Mouse (Mus musculus): ENCODE measurements around the gene Sag. TPM values are rescaled to one million over a fixed set of nuclear protein-coding genes. Genes with fewer than 3 reads are reported as not detected.
A peak's percentile ranks its signal among the peaks of the same experiment; 100 is the strongest.

Gene Sag
- 1 to 10 TPM; 3.1 to 3.4 TPM for total RNA-seq (2021)

DNA sequence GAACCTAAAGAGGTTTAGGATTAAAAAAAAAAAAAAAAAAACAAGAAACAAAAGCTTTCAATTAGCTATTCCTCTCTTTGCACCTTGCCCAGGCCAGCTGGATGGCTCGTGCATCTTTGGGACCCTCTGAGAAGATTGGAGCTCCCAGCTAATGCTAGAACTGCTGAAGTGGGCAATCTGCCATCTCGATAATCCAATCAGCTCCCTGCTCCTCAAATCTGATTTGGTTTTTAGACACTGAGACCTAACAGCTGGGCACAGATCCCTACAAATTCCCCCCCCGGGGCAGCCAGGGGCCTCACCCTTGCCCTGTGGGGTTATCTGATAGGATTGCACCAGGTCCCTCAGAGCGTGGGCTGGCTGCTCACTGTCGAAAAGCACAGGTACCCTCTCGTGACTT lies at the start of gene Sag:
Gene Sag (plus strand): TSS at position 105 of the 400 bp plus-strand sequence.
- no peak for DNase-seq (ENCODE audit: low spot score in 2 of 2)
- intact Hi-C loops (cut with DNase I) = no loop called here

DNA sequence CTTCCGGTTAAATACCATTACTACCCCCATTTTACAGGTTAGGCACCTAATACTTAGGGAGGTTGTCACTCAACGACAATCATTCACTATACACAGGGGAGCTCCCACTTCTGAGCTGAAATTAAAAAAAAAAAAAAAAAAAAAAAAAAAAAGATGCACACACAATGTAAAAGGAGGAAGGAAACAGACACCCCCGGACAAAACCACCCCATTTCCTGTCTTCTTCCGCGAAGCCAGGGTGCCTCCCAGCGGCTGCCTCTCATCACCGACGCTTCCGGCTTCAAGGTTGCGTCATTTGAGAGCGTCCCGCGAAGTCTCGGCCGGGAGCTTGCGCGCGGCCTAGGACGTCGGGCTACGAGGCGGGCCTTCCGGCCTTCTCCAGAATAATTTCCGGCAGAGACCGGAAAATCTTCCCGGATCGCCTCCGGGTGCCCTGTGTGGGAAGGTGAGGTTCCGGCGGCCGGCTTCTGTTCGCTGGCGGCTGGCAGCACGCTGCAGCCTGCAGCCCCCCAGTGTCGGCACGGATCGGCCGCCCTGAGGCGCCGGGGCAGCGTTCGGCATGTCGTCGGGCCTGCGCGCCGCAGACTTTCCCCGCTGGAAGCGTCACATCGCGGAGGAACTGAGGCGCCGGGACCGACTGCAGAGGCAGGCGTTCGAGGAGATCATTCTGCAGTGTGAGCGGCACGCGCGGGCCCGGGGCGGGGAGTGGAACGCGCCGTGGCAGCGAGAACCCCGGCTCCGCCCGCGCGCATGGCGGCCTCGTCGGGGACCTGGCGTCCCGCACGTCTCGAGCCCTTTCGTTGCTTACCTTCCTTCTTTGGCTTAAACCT lies 47.6 kb upstream of the Sag start, which contains the start of gene Atg16l1:
Gene Atg16l1 (plus strand): TSS at position 230 of the 830 bp plus-strand sequence.
- intact Hi-C loops (cut with DNase I) = loop anchor here (1.0 to 10.0 kb wide), 3 partner anchors 289 to 541 kb away; partner anchors contain the start of gene Eif4e2
- peak; percentile 96 to 98 for DNase-seq (ENCODE audit: low spot score in 2 of 2)

DNA sequence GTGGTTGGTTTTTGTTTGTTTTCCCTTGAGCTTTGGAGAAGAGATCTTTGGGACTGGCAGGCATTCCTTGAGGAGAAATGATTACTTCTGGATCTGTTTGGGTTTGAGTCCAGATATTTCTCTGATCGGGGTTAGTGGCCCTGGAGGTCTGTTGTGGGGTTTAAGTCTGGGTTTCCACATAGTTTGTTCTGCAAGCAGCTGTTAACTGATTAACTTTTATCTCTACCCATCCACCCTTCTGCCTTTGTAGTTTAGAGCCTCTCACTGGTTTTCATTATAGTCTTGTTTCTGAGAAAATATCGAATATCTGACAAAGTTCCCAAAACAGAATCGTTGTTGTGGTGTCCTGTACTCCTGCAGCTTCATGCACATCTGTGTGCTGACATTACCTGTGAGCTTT lies 39.7 kb upstream of the Sag start:
- DNase-seq (ENCODE audit: low spot score in 2 of 2) = no peak
- intact Hi-C loops (cut with DNase I) = loop anchor here (5.0 kb wide), 1 partner anchor 158 kb away; no protein-coding TSS in a partner anchor

DNA sequence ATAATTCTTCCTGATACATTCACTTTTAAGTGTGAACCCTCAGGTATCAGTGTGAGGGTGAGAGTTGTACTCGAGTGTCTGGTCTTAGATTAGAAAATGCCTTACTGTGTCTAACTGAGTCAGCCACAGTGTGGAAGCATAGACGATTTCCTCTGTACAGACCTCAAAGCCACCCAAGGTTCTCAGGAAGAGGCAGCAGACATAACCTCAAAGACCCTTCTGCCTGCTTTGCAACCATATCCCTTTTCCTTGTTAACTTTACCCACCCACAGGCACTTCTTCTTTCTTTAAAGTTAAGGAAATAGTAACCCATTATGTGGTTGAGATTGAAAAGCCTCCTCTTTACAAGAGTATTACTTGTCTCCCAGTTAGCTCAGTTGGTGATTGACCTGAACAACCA lies 37.7 kb upstream of the Sag start:
- DNase-seq (ENCODE audit: low spot score in 2 of 2) = no peak
- intact Hi-C loops (cut with DNase I) = no loop called here

GRCm38 (mm10) chr1:87766233-87766632 lies 37.2 kb upstream of the Sag start:
- intact Hi-C loops (cut with DNase I) = no loop called here

GRCm38 (mm10) chr1:87769263-87769662 lies 34.2 kb upstream of the Sag start:
- intact Hi-C loops (cut with DNase I) = no loop called here
- DNase-seq (ENCODE audit: low spot score in 2 of 2) = no peak

More at GRCm38 (mm10) chr1:87766233-87766632, 37.2 kb upstream of the Sag start:
- DNase-seq (ENCODE audit: low spot score in 2 of 2) = no peak

- intact Hi-C loops (cut with DNase I) = no loop called here
- no peak for DNase-seq (ENCODE audit: low spot score in 2 of 2)
These were observed 33.0 kb upstream of the Sag start for GRCm38 (mm10) chr1:87770486-87770885.

GRCm38 (mm10) chr1:87771724-87772123 lies 31.8 kb upstream of the Sag start:
- intact Hi-C loops (cut with DNase I) = no loop called here
- DNase-seq (ENCODE audit: low spot score in 2 of 2) = no peak

GRCm38 (mm10) chr1:87773336-87773735 lies 30.1 kb upstream of the Sag start:
- intact Hi-C loops (cut with DNase I) = no loop called here

GRCm38 (mm10) chr1:87774845-87775244 lies 28.6 kb upstream of the Sag start:
- no peak for DNase-seq (ENCODE audit: low spot score in 2 of 2)
- intact Hi-C loops (cut with DNase I) = no loop called here

More at GRCm38 (mm10) chr1:87773336-87773735, 30.1 kb upstream of the Sag start:
- no peak for DNase-seq (ENCODE audit: low spot score in 2 of 2)

DNA sequence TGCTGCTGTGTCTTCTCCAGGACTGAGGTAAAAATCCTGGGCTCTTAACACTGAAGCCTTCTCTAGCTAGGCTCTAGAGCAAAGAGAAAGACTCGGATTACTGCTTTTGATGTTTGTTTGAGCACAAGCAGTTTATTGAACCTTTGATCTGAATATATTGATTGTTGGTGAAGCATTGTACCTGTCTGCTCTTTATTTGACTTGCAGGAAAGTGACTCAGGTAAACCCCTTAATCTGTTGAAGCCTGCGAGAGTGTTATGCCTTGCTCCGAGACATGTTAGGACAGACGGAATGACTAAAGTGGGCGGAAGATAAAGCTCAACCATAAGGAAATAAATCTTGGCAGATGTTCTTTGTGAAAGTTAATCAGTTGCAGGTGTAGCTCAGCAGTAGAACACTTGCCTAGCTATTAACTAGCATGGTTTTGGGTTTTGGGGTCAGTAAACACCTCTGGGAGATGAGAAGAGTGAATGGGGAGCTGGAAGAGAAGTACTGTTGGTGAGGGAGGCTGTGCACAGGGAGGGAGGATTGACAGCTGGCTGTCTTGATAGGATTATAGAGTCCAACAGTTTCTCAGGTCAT lies 24.2 kb upstream of the Sag start:
- DNase-seq (ENCODE audit: low spot score in 2 of 2) = no peak
- intact Hi-C loops (cut with DNase I) = no loop called here

GRCm38 (mm10) chr1:87785703-87786102 lies 17.8 kb upstream of the Sag start:
- DNase-seq (ENCODE audit: low spot score in 2 of 2) = no peak
- intact Hi-C loops (cut with DNase I) = no loop called here

DNA sequence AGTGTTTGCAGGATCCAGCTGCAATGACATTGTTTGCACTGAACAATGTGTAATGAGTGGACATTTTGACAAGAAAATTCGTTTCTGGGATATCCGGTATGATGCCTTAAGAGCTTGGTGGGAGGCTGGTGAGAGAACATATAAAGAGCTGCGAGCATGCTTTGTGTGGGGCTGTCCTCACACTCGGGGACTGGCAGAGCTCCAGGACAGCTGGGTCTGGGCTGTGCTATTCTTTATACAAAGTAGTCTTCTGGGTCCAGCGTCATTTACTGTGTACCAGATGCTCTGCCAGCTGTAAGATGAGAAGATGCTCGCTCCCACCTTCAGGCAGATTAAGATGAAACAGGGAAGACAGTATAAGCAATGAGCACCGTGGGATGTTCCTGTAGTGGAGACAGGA lies 17.2 kb upstream of the Sag start:
- peak; percentile 65 to 82 for DNase-seq (ENCODE audit: low spot score in 2 of 2)
- intact Hi-C loops (cut with DNase I) = no loop called here

GRCm38 (mm10) chr1:87789665-87790064 lies 13.8 kb upstream of the Sag start:
- DNase-seq (ENCODE audit: low spot score in 2 of 2) = no peak
- intact Hi-C loops (cut with DNase I) = no loop called here

DNA sequence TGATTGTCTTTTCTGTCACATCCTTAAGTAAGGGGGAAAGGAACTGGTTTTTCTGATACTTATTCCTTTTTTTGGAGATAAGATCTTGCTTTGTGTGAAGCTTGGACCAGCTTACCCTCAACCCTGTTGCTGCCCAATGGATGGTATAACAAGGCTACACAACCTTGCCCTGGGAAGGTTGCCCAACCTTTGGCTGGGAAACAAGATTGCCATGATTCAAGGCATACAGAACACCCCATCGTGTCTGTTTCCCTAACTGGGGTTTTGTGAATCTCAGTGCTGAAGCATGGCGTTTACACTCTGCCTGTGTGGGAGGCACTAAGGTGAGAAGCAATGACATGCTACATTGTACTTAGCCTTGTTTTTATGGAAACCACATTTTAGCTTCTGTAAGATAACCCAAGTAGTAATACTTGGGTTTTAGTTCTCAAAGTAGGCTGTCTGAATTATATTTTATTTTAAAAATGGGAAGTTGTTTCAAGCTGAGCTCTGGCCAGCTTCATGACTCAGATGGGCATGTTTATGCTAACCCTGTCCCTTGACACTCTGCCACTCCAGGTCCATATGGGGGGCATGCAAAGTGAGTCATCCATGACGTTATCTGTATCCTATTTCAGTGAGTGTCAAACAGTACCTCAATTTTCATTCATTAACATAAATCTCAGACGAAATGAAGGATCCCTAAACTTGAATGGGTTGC lies 10.9 kb upstream of the Sag start:
- DNase-seq (ENCODE audit: low spot score in 2 of 2) = peak in 1 of 2 experiments; percentile 47
- intact Hi-C loops (cut with DNase I) = no loop called here

GRCm38 (mm10) chr1:87793138-87793449 lies 10.4 kb upstream of the Sag start:
- intact Hi-C loops (cut with DNase I) = no loop called here
- DNase-seq (ENCODE audit: low spot score in 2 of 2) = no peak

DNA sequence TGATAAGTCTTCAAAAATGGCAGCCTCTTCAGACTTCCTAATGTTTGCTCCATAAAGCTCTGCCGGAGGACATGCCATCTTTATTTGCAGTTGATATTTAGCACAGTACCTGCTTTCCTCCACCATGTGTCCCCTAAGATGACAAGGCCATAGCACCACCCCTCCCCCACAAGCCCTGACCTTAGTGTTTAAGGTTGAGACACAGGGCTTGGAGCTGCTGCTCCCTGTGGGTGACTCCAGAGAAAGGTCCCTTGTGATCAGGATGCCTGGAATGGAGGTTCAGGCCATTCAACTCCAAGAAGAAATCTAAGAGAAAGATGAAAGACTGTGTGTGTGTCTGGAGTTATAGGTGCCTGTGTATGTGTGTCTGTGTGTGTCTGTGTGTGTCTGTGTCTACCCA lies 5.8 kb upstream of the Sag start:
- intact Hi-C loops (cut with DNase I) = no loop called here
- DNase-seq (ENCODE audit: low spot score in 2 of 2) = no peak

GRCm38 (mm10) chr1:87798306-87798705 lies 5.2 kb upstream of the Sag start:
- intact Hi-C loops (cut with DNase I) = no loop called here
- peak; percentile 42 to 71 for DNase-seq (ENCODE audit: low spot score in 2 of 2)

DNA sequence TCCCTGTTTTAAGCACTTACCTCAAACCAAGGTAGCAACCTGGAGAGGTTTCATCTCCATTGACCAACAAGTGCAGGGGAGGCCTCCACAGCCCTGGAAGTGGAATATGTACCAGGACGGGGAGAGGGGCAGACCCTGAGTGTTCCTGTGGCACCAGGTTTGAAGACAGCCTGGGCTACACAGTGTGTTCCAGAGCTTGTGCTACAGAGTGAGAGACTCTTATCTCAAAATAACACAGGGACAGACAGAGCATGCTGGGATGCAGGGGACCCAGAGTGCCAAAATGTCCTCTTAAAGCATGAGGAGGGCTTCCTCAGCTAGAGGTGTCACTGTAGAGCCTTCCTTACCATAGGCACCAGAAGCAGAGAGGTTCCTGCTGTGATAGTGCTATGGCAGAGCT lies 4.3 kb downstream of the Sag start:
- no peak for DNase-seq (ENCODE audit: low spot score in 2 of 2)
- intact Hi-C loops (cut with DNase I) = no loop called here

DNA sequence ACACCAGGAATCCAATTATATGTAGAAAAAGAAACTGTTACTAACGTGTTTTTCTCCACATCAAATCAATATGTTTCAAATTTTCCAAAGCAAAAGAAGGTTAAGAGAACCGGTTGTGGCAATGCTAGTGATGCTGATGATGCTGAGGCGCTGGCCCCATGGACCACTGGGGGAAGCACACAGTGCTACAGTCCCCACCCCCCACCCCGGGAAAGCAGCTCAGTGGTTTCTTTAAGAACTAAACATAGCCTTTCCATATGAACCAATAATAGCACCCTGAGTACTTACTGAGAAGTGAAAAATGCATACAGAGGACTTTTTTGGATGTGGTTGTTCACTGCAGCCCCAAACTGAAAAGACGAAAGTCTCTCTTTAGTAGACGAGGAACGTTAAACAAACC lies 7.9 kb downstream of the Sag start:
- peak in 1 of 2 experiments; percentile 53 for DNase-seq (ENCODE audit: low spot score in 2 of 2)
- intact Hi-C loops (cut with DNase I) = no loop called here

GRCm38 (mm10) chr1:87812061-87812460 lies 8.6 kb downstream of the Sag start:
- intact Hi-C loops (cut with DNase I) = no loop called here
- DNase-seq (ENCODE audit: low spot score in 2 of 2) = no peak

Data from left cerebral cortex, postnatal 25 days (tissue).